9 mouse cellular contexts compared by ENCODE assay signal in the genomic region with DNA sequence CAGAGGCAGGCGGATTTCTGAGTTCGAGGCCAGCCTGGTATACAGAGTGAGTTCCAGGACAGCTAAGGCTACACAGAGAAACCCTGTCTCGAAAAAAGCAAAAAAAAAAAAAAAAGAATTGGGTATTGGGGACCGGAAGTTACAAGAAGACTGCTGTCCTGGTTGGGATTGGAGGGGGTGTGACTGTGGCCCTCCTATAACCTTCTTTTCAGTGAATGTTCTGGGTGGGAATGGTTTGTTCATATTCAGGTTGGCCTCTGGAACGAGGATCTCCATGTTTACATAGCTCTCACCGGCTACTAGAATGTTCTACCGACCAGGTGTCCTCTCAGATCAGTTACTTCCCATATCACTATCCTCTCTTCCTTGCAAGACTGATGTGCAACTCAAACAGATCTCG. TPM values are rescaled to one million over a fixed set of nuclear protein-coding genes. Genes with fewer than 3 reads are reported as not detected.
A peak's percentile ranks its signal among the peaks of the same experiment; 100 is the strongest.
DNase-seq lines count a peak whose midpoint lies in the region; ATAC-seq and TF ChIP-seq lines count a peak whose summit lies in the region.
"Had no signal": no experiment of that assay in that cellular context is flagged by ENCODE, and none has a peak within 500 bp of the region (broad histone marks: within the 10 kb centered on the region; RNA-seq: fewer than 3 reads in every experiment).

No protein-coding gene starts in this region.

- no peak for DNase-seq in kidney, postnatal 10 days
- DNase-seq in induced T-regulatory cell, adult 2 months (ENCODE audit: low read depth), result peak; percentile 16
- no peak for DNase-seq in spleen, adult 12 weeks (ENCODE audit: low spot score)
- no peak for DNase-seq in urinary bladder, postnatal 36 days (ENCODE audit: low spot score in 2 of 2)
- no peak for DNase-seq in gastrocnemius, postnatal 14 days

- TF ChIP-seq POLR2A in bone marrow macrophage, adult 2 months (IDR thresholded peaks at IDR 0.05; ENCODE audit: borderline replicate concordance, low read depth, low read length), result no peak

- no peak for TF ChIP-seq CTCF in bone marrow macrophage, adult 2 months (IDR thresholded peaks at IDR 0.05; ENCODE audit: low read depth, low read length)

- H3K36me3 ChIP-seq in kidney, embryonic 14.5 days (ENCODE audit: control insufficient read depth, insufficient read depth, low read length), result no peaks in the 10 kb centered on the region
- H3K36me3 ChIP-seq in midbrain, embryonic 16.5 days (ENCODE audit: control insufficient read depth, insufficient read depth, low read length), result no peaks in the 10 kb centered on the region

- H3K4me2 ChIP-seq in kidney, embryonic 14.5 days (replicated peaks; ENCODE audit: low read depth, low read length), result peak overlapping the region; percentile 58
- peak overlapping the region; percentile 56 for H3K4me2 ChIP-seq in midbrain, embryonic 16.5 days (ENCODE audit: low read length)

- no peaks in the 10 kb centered on the region for H3K27me3 ChIP-seq in kidney, embryonic 14.5 days (ENCODE audit: control insufficient read depth, insufficient read depth, low read length)
- no peaks in the 10 kb centered on the region for H3K27me3 ChIP-seq in midbrain, embryonic 16.5 days (ENCODE audit: control insufficient read depth, insufficient read depth, low read depth, low read length)

- WGBS in kidney, embryonic 14.5 days, result 76% methylated on average over 8 of the region's 8 CpGs
- WGBS in midbrain, embryonic 16.5 days, result 78% methylated on average over 8 of the region's 8 CpGs

- no peaks in the 10 kb centered on the region; the same call in 1 of the 2 replicates for H3K4me1 ChIP-seq in kidney, embryonic 14.5 days (ENCODE audit: control insufficient read depth, insufficient read depth, low read length)
- H3K4me1 ChIP-seq in bone marrow macrophage, adult 2 months (ENCODE audit: control insufficient read depth, insufficient read depth, low read length), result peaks cover 21% of the 10 kb centered on the region
- H3K4me1 ChIP-seq in midbrain, embryonic 16.5 days (ENCODE audit: control insufficient read depth, insufficient read depth, low read length), result no peaks in the 10 kb centered on the region

- H3K9me3 ChIP-seq in kidney, embryonic 14.5 days (ENCODE audit: control insufficient read depth, low read length), result no peaks in the 10 kb centered on the region
- no peaks in the 10 kb centered on the region for H3K9me3 ChIP-seq in midbrain, embryonic 16.5 days (replicated peaks; ENCODE audit: control insufficient read depth, low read length, poor library complexity, severe bottlenecking)

- no peak overlapping the region for H3K27ac ChIP-seq in kidney, embryonic 14.5 days (ENCODE audit: low read depth, low read length)
- no peak overlapping the region for H3K27ac ChIP-seq in bone marrow macrophage, adult 2 months (ENCODE audit: insufficient read depth, low read depth, low read length)
- H3K27ac ChIP-seq in midbrain, embryonic 16.5 days (ENCODE audit: low read length), result no peak overlapping the region

- peak overlapping the region; percentile 49 for H3K4me3 ChIP-seq in kidney, embryonic 14.5 days (ENCODE audit: low read length)
- peak overlapping the region; percentile 91 for H3K4me3 ChIP-seq in bone marrow macrophage, adult 2 months (ENCODE audit: insufficient read depth, low read length)
- H3K4me3 ChIP-seq in midbrain, embryonic 16.5 days (ENCODE audit: low read depth, low read length), result peak overlapping the region; percentile 45

- ATAC-seq in kidney, embryonic 14.5 days (ENCODE audit: low FRiP score, low TSS enrichment), result no peak
- ATAC-seq in midbrain, embryonic 16.5 days, result no peak; the same call in 1 of the 2 replicates

- intact Hi-C loops in gastrocnemius, postnatal 14 days (cut with DNase I; ENCODE audit: low total_unique reads), result no loop called here

- H3K9ac ChIP-seq in kidney, embryonic 14.5 days (ENCODE audit: low read depth, low read length), result no peak overlapping the region
- H3K9ac ChIP-seq in midbrain, embryonic 16.5 days (ENCODE audit: low read depth, low read length), result no peak overlapping the region

RNA-seq across cellular contexts. Expression of a gene that starts 0.3 kb away (rescaled TPM):
- 1.3 and 1.7 TPM in 2 replicates for polyA plus RNA-seq in kidney, embryonic 14.5 days (2014; fragmentation: Nextera tagmentation; extraction: Ambion mirVana)
- polyA plus RNA-seq in bone marrow macrophage, adult 2 months (2012; ENCODE audit: insufficient read depth, insufficient read length, missing spikeins), result 0.58 and 1.1 TPM in 2 replicates
- polyA plus RNA-seq in midbrain, embryonic 16.5 days (2015; fragmentation: Nextera tagmentation; extraction: Ambion mirVana), result 2.6 and 3.6 TPM in 2 replicates
- not detected for total RNA-seq in gastrocnemius, postnatal 14 days (2021)
- total RNA-seq: gastrocnemius, postnatal 36 days had no signal
